Mouse (Mus musculus) MEL (cell line): Measurements from ENCODE around the gene Hivep2.

ENCODE experiments used
- BHLHE40 ChIP-seq: IDR thresholded peaks from 2 replicates; pipeline ENCODE4 v1.6.1; 2012; ENCODE audit warnings: low read depth, mild to moderate bottlenecking, inconsistent platforms, low read length, improper control_type of control experiment, borderline replicate concordance
- CHD2 ChIP-seq: IDR thresholded peaks from 2 replicates; pipeline ENCODE4 v1.6.1; 2011; ENCODE audit warnings: low read length, improper control_type of control experiment
- CTCF ChIP-seq, 3 experiments: IDR thresholded peaks in 2 of 3; conservative IDR thresholded peaks in 1 of 3; 2 replicates each; pipeline ENCODE4 v1.5.1; 2011 to 2012; ENCODE audit warnings: low read length in 3 of 3, low read depth in 2 of 3, mild to moderate bottlenecking in 2 of 3, improper control_type of control experiment in 1 of 3, inconsistent platforms in 1 of 3, mixed read lengths in 1 of 3, moderate library complexity in 1 of 3; ENCODE audit not compliant: control insufficient read depth in 1 of 3, insufficient read depth in 1 of 3, poor library complexity in 1 of 3, severe bottlenecking in 1 of 3
- E2F4 ChIP-seq: IDR thresholded peaks from 2 replicates; pipeline ENCODE4 v1.6.1; 2011; ENCODE audit warnings: low read depth, low read length, improper control_type of control experiment, borderline replicate concordance
- GABPA ChIP-seq: IDR thresholded peaks from 2 replicates; pipeline ENCODE4 v1.6.1; 2012; ENCODE audit warnings: low read depth, mild to moderate bottlenecking, inconsistent platforms, low read length, improper control_type of control experiment, moderate library complexity
- HCFC1 ChIP-seq: IDR thresholded peaks from 2 replicates; pipeline ENCODE4 v1.6.1; 2012; ENCODE audit warnings: low read depth, mild to moderate bottlenecking, inconsistent platforms, low read length, improper control_type of control experiment, moderate library complexity
- POLR2A ChIP-seq, 2 experiments: IDR thresholded peaks; 2 replicates each; pipeline ENCODE4 v1.6.1; 2011 to 2012; ENCODE audit warnings: low read length in 2 of 2, mild to moderate bottlenecking in 2 of 2, control low read depth in 1 of 2, improper control_type of control experiment in 1 of 2, low read depth in 1 of 2, moderate library complexity in 1 of 2; ENCODE audit not compliant: control insufficient read depth in 1 of 2, insufficient read depth in 1 of 2, poor library complexity in 1 of 2
- POLR2AphosphoS2 ChIP-seq: IDR thresholded peaks from 2 replicates; pipeline ENCODE4 v1.6.1; 2011; ENCODE audit warnings: low read length, improper control_type of control experiment
- SMC3 ChIP-seq: IDR thresholded peaks from 2 replicates; pipeline ENCODE4 v1.6.1; 2011; ENCODE audit warnings: low read depth, low read length, improper control_type of control experiment
- ZMIZ1 ChIP-seq: IDR thresholded peaks from 2 replicates; pipeline ENCODE4 v1.6.1; 2012; ENCODE audit warnings: low read depth, mild to moderate bottlenecking, inconsistent platforms, low read length, improper control_type of control experiment, moderate library complexity

- TF ChIP-seq SMC3 (no peak), CHD2 (no peak), CTCF (IDR thresholded peaks at IDR 0.05 in 2 of 3, conservative IDR thresholded peaks at IDR 0.05 in 1 of 3; ENCODE audit: control insufficient read depth in 1 of 3, insufficient read depth in 1 of 3, low read depth in 2 of 3, low read length in 3 of 3, poor library complexity in 1 of 3, severe bottlenecking in 1 of 3) (no peak), POLR2A (IDR thresholded peaks at IDR 0.05; ENCODE audit: control insufficient read depth in 1 of 2, insufficient read depth in 1 of 2, low read depth in 1 of 2, low read length in 2 of 2, poor library complexity in 1 of 2) (no peak), GABPA (no peak), HCFC1 (no peak), BHLHE40 (no peak), E2F4 (no peak), POLR2AphosphoS2 (no peak), ZMIZ1 (no peak)
These were observed 220.6 kb downstream of the Hivep2 start for GRCm38 (mm10) chr10:14186352-14186976.
